Mouse (Mus musculus) embryonic facial prominence, embryonic 10.5 days (tissue): ENCODE results near the gene Magt1. TPM values are rescaled to one million over a fixed set of nuclear protein-coding genes. Genes with fewer than 3 reads are reported as not detected.

Source experiments
- DNase-seq: peaks from one replicate; pipeline ENCODE4 v3.0.0-alpha.2; 2017; ENCODE audit warnings: low spot score
- H3K27ac ChIP-seq: fragments of 300-500 bp; sonication (generic); replicated peaks from 2 replicates; pipeline ENCODE4 v1.5.1; 2016; ENCODE audit warnings: mild to moderate bottlenecking
- H3K27me3 ChIP-seq: fragments of 300-500 bp; sonication (generic); replicated peaks from 2 replicates; pipeline ENCODE4 v1.6.1; 2016; ENCODE audit warnings: low read depth, mild to moderate bottlenecking; ENCODE audit not compliant: poor library complexity, severe bottlenecking
- H3K36me3 ChIP-seq: fragments of 300-500 bp; sonication (generic); replicated peaks from 2 replicates; pipeline ENCODE4 v1.6.1; 2016; ENCODE audit warnings: mild to moderate bottlenecking, moderate library complexity
- H3K4me1 ChIP-seq: fragments of 300-500 bp; sonication (generic); 2 replicates; pipeline ENCODE4 v1.6.1; 2016
- H3K4me3 ChIP-seq: fragments of 300-500 bp; sonication (generic); 2 replicates; pipeline ENCODE4 v1.5.1; 2016; ENCODE audit warnings: mild to moderate bottlenecking, moderate library complexity
- H3K9me3 ChIP-seq: fragments of 300-500 bp; sonication (generic); 2 replicates; pipeline ENCODE4 v1.6.1; 2016; ENCODE audit warnings: mild to moderate bottlenecking
- WGBS: fragments of 180-500 bp; shearing (Covaris S2); methylation state at CpG from one replicate; pipeline ENCODE4 v1.1.7; 2016; 5-methylcytosine and 5-hydroxymethylcytosine counted together
- polyA plus RNA-seq: library from polyadenylated mRNA; unstranded; fragments of >200 nt; fragmentation: Nextera tagmentation; extraction: Ambion mirVana; gene quantifications from 2 replicates; pipeline ENCODE4 v1.2.1, GENCODE M21; 2016

Gene Magt1
- 47.9 and 49.8 TPM in 2 replicates for polyA plus RNA-seq

DNA sequence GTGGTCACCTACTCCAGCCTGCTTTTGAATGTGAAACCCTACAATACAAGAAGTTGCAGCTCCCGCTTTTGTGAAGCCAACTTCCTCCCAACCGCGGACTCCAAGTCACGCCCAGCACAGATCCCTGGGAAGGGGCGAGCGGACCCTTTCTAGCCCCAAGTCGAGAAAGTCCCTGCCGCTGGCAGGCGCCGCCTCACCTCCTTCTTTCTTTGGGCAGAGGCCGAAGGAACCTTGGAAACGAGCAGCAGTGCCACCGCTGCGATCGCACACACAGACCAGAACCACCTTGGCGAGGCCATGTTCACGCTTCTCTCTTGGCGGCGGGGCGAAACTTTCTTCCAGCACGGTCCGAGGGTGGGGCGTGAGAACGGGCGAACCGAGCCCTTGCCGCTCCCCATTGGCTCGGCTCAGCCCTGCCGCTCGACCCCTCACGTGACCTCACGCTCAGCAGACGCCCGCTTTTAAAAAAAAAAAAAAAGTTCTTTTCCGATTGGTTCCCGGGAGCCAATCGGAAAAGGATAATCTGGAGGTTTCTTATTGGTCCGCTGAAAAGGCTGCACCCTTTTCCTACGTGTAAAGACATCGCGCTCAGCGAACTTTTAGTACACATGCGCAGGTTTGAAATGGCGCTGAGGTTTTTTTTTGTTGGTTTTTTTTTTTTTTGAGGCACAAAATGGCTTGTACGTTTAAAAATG is at the start of gene Magt1:
Gene Magt1 (minus strand): TSS at position 442 of the 695 bp plus-strand sequence.
- H3K36me3 ChIP-seq = peaks cover 6% of the 10 kb centered on the region; the same call in 1 of the 2 replicates
- peaks cover 13% of the 10 kb centered on the region; the same call in 1 of the 2 replicates for H3K27me3 ChIP-seq
- 21% methylated on average over 45 of the region's 45 CpGs for WGBS
- H3K9me3 ChIP-seq = no peaks in the 10 kb centered on the region
- H3K4me3 ChIP-seq = peak within 1 kb of the TSS; percentile 67
- DNase-seq = peak; percentile 90
- H3K27ac ChIP-seq = peak within 1 kb of the TSS; percentile 86
- H3K4me1 ChIP-seq = peaks cover 5% of the 10 kb centered on the region

- H3K4me3 ChIP-seq = no peak overlapping the region
- no peak for DNase-seq
- H3K27me3 ChIP-seq = peaks cover 54% of the 10 kb centered on the region
- WGBS = 81% methylated on average over 1 of the region's 1 CpGs
- H3K4me1 ChIP-seq = peaks cover 18% of the 10 kb centered on the region
- no peak overlapping the region for H3K27ac ChIP-seq
- H3K36me3 ChIP-seq = no peaks in the 10 kb centered on the region
- no peaks in the 10 kb centered on the region for H3K9me3 ChIP-seq
Observed at GRCm38 (mm10) chrX:106048191-106048590, 36.5 kb upstream of the Magt1 start.

DNA sequence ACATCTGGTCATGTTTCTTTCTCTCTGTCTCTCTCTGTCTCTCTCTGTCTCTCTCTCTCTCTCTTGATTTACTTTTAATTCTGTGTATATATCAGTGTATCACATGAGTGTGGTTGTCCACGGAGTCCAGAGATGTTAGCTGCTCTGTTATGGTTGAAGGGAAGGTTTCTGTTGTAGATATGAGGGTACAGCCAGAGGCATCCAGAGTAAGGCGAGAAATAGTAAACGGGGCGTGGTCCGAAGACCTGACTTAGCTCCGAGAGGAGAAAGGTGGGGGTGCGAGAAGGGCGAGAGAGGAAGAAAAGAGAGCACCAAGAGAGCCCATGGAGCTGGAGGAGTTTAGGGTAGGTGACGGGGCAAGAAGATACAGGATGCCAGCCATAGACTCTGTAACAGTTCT is 34.2 kb upstream of the Magt1 start:
- Histone ChIP-seq H3K27ac (peak overlapping the region; percentile 30; the same call in 1 of the 2 replicates), H3K4me3 (no peak overlapping the region), H3K27me3 (peaks cover 61% of the 10 kb centered on the region), H3K9me3 (no peaks in the 10 kb centered on the region), H3K4me1 (peaks cover 18% of the 10 kb centered on the region), H3K36me3 (no peaks in the 10 kb centered on the region)
- 71% methylated on average over 9 of the region's 9 CpGs for WGBS
- DNase-seq = no peak

- no peaks in the 10 kb centered on the region for H3K36me3 ChIP-seq
- H3K27me3 ChIP-seq = peaks cover 61% of the 10 kb centered on the region
- H3K4me3 ChIP-seq = no peak overlapping the region
- H3K4me1 ChIP-seq = peaks cover 18% of the 10 kb centered on the region
- H3K9me3 ChIP-seq = no peaks in the 10 kb centered on the region
- no peak overlapping the region for H3K27ac ChIP-seq
- DNase-seq = peak; percentile 28
- WGBS = 45% methylated on average over 2 of the region's 2 CpGs
Observed at GRCm38 (mm10) chrX:106045455-106045854, 33.7 kb upstream of the Magt1 start.

- peaks cover 60% of the 10 kb centered on the region for H3K27me3 ChIP-seq
- H3K27ac ChIP-seq = no peak overlapping the region
- no peaks in the 10 kb centered on the region for H3K9me3 ChIP-seq
- no peak overlapping the region for H3K4me3 ChIP-seq
- DNase-seq = no peak
- no peaks in the 10 kb centered on the region for H3K36me3 ChIP-seq
- H3K4me1 ChIP-seq = peaks cover 18% of the 10 kb centered on the region
- 64% methylated on average over 8 of the region's 8 CpGs for WGBS
Observed at GRCm38 (mm10) chrX:106043863-106044617, 32.3 kb upstream of the Magt1 start.

- WGBS = 88% methylated on average over 3 of the region's 3 CpGs
Observed at GRCm38 (mm10) chrX:106037185-106037752, 25.6 kb upstream of the Magt1 start.

GRCm38 (mm10) chrX:106035727-106036126 is 24.0 kb upstream of the Magt1 start:
- 85% methylated on average over 2 of the region's 2 CpGs for WGBS
- Histone ChIP-seq H3K27ac (no peak overlapping the region), H3K27me3 (peaks cover 42% of the 10 kb centered on the region)

More at GRCm38 (mm10) chrX:106037185-106037752, 25.6 kb upstream of the Magt1 start:
- H3K27ac ChIP-seq = no peak overlapping the region
- H3K4me3 ChIP-seq = no peak overlapping the region
- H3K9me3 ChIP-seq = no peaks in the 10 kb centered on the region
- no peak for DNase-seq
- no peaks in the 10 kb centered on the region for H3K4me1 ChIP-seq
- H3K27me3 ChIP-seq = peaks cover 52% of the 10 kb centered on the region
- no peaks in the 10 kb centered on the region for H3K36me3 ChIP-seq

GRCm38 (mm10) chrX:106031124-106031523 is 19.4 kb upstream of the Magt1 start:
- Histone ChIP-seq H3K4me1 (no peaks in the 10 kb centered on the region; the same call in 1 of the 2 replicates), H3K4me3 (no peak overlapping the region), H3K36me3 (no peaks in the 10 kb centered on the region), H3K9me3 (no peaks in the 10 kb centered on the region), H3K27me3 (peaks cover 22% of the 10 kb centered on the region), H3K27ac (no peak overlapping the region)
- no peak for DNase-seq

More at GRCm38 (mm10) chrX:106035727-106036126, 24.0 kb upstream of the Magt1 start:
- Histone ChIP-seq H3K36me3 (no peaks in the 10 kb centered on the region), H3K4me1 (no peaks in the 10 kb centered on the region), H3K9me3 (no peaks in the 10 kb centered on the region), H3K4me3 (no peak overlapping the region)
- no peak for DNase-seq

DNA sequence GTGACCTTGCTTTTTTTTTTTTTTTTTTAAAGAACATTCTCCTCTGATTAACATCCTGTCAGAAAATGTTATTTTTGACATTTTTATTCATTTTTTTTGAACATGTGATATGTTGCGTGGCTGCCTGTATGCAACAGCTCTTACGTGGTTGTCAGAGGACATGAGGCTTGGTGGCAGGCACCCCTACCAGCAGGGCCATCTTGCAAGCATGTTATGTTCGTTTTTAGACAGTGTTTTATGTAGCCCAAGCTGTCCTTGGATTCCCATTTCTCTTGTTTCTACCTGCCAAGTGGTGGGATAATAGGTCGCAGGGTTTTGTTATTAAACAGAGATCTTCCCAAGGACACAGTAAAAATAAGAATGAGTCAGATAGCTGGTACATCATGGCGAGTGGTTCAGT is 18.5 kb upstream of the Magt1 start:
- Histone ChIP-seq H3K27ac (no peak overlapping the region), H3K4me3 (no peak overlapping the region), H3K9me3 (no peaks in the 10 kb centered on the region), H3K4me1 (no peaks in the 10 kb centered on the region; the same call in 1 of the 2 replicates), H3K36me3 (no peaks in the 10 kb centered on the region), H3K27me3 (peaks cover 26% of the 10 kb centered on the region)
- no peak for DNase-seq
- 81% methylated on average over 5 of the region's 5 CpGs for WGBS

GRCm38 (mm10) chrX:106027343-106027674 is 15.6 kb upstream of the Magt1 start:
- Histone ChIP-seq H3K4me1 (no peaks in the 10 kb centered on the region; the same call in 1 of the 2 replicates), H3K27ac (peak overlapping the region; percentile 81), H3K9me3 (no peaks in the 10 kb centered on the region), H3K36me3 (peaks cover 7% of the 10 kb centered on the region), H3K27me3 (peaks cover 18% of the 10 kb centered on the region), H3K4me3 (peak overlapping the region; percentile 61)
- 18% methylated on average over 8 of the region's 8 CpGs for WGBS
- DNase-seq = no peak

DNA sequence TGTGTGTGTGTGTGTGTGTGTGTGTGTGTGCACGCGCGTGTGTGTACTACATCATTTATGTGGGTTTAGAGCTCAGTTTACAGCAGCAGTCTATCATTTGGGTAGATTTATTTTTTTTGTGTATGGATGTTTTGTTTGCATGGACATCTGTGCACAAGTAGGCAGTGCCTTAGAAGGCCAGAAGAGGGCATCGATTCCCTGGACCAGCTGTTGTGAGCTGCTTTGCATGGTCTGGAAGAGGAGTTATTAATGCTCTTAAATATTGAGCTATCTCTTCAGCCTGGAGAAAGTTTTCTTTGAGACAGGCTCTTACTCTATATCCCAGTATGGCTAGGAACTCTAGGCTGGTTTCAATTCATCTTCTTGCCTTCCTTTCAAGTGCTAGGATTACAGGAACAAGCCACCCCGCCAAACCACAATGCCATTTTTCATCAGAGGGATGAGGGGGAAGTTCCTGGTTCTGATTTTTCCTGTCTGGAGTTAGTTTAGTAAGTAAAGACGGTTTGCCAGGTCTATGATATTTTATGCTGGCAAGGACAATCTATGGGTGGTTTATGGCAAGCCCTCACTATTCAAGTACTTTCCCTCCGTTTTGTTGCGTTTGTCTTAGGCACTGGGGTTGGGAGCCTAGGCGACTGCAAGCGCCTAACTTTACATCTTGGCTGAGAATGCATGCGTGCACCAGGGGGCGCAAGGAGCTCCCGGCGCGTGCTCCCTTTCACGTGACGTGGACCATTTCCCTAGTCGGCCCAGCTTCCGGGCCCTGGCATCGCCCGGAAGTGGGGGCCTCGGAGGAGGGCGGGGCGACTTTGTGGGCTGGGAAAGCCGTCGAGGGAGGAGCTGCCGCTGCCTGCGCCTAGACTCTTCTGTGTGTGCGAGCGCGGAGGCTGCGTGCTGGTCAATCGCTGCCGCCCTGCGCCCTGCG is 15.0 kb upstream of the Magt1 start, which contains the start of gene Atp7a:
Gene Atp7a (plus strand): TSS at position 859 of the 925 bp plus-strand sequence.
- 12% methylated on average over 36 of the region's 36 CpGs for WGBS
- Histone ChIP-seq H3K4me1 (no peaks in the 10 kb centered on the region; the same call in 1 of the 2 replicates), H3K27ac (peak within 1 kb of the TSS; percentile 81), H3K4me3 (peak within 1 kb of the TSS; percentile 61), H3K36me3 (peaks cover 13% of the 10 kb centered on the region), H3K9me3 (no peaks in the 10 kb centered on the region), H3K27me3 (peaks cover 18% of the 10 kb centered on the region)
- DNase-seq = peak; percentile 93

GRCm38 (mm10) chrX:106017516-106017915 is 5.8 kb upstream of the Magt1 start:
- no peak for DNase-seq
- H3K4me1 ChIP-seq = no peaks in the 10 kb centered on the region
- peaks cover 41% of the 10 kb centered on the region for H3K36me3 ChIP-seq
- H3K4me3 ChIP-seq = no peak overlapping the region
- no peak overlapping the region for H3K27ac ChIP-seq
- 90% methylated on average over 4 of the region's 4 CpGs for WGBS
- H3K9me3 ChIP-seq = no peaks in the 10 kb centered on the region
- 0 out of 2 replicates have a peak, but pooled peaks cover 5% of the 10 kb centered on the region for H3K27me3 ChIP-seq
